Mouse (Mus musculus): ENCODE measurements around the gene Bysl. TPM values are rescaled to one million over a fixed set of nuclear protein-coding genes. Genes with fewer than 3 reads are reported as not detected.

Gene Bysl
- total and polyA plus RNA-seq, 3 experiments, result 8.1 to 35.2 (median 11.3) TPM

- Histone ChIP-seq H3K4me1 (ENCODE audit: insufficient read depth, low read depth, low read length) (no peaks in the 10 kb centered on the region; the same call in 1 of the 2 replicates), H3K4me3 (ENCODE audit: low read depth, low read length) (no peak overlapping the region), H3K36me3 (replicated peaks) (peaks cover 27% of the 10 kb centered on the region)
Observed at GRCm38 (mm10) chr17:47648966-47649365, 37.7 kb upstream of the Bysl start.

GRCm38 (mm10) chr17:47646683-47647082, 35.4 kb upstream of the Bysl start:
- Histone ChIP-seq H3K9me3 (replicated peaks) (no peaks in the 10 kb centered on the region), H3K4me3 (ENCODE audit: low read depth, low read length) (no peak overlapping the region), H3K4me1 (ENCODE audit: insufficient read depth, low read depth, low read length) (no peaks in the 10 kb centered on the region; the same call in 1 of the 2 replicates), H3K27me3 (ENCODE audit: insufficient read depth, low read length) (no peaks in the 10 kb centered on the region), H3K36me3 (replicated peaks) (peaks cover 22% of the 10 kb centered on the region)
- DNase-seq (ENCODE audit: low spot score) (peak; percentile 6), ATAC-seq (ENCODE audit: extremely low read depth, insufficient number of reproducible peaks, low FRiP score, poor library complexity, severe bottlenecking) (peak; percentile 54)
- TF ChIP-seq CTCF (IDR thresholded peaks at IDR 0.05; ENCODE audit: low read depth, low read length) (peak; percentile 39), POLR2AphosphoS5 (IDR thresholded peaks at IDR 0.05; ENCODE audit: insufficient replicate concordance, low read depth, low read length) (no peak), GATA2 (IDR thresholded peaks at IDR 0.05; ENCODE audit: borderline replicate concordance, low read depth, low read length) (no peak), GATA1 (IDR thresholded peaks at IDR 0.05; ENCODE audit: borderline replicate concordance, low read length) (no peak), TAL1 (conservative IDR thresholded peaks at IDR 0.05; ENCODE audit: low read depth, low read length) (no peak)

More at GRCm38 (mm10) chr17:47648966-47649365, 37.7 kb upstream of the Bysl start:
- DNase-seq (ENCODE audit: low spot score) (no peak), ATAC-seq (ENCODE audit: extremely low read depth, insufficient number of reproducible peaks, low FRiP score, poor library complexity, severe bottlenecking) (no peak)
- H3K27me3 ChIP-seq (ENCODE audit: insufficient read depth, low read length), result no peaks in the 10 kb centered on the region
- no peaks in the 10 kb centered on the region for H3K9me3 ChIP-seq (replicated peaks)
- TF ChIP-seq POLR2AphosphoS5 (IDR thresholded peaks at IDR 0.05; ENCODE audit: insufficient replicate concordance, low read depth, low read length) (no peak), GATA2 (IDR thresholded peaks at IDR 0.05; ENCODE audit: borderline replicate concordance, low read depth, low read length) (no peak), CTCF (IDR thresholded peaks at IDR 0.05; ENCODE audit: low read depth, low read length) (no peak), GATA1 (IDR thresholded peaks at IDR 0.05; ENCODE audit: borderline replicate concordance, low read length) (no peak), TAL1 (conservative IDR thresholded peaks at IDR 0.05; ENCODE audit: low read depth, low read length) (no peak)

DNA sequence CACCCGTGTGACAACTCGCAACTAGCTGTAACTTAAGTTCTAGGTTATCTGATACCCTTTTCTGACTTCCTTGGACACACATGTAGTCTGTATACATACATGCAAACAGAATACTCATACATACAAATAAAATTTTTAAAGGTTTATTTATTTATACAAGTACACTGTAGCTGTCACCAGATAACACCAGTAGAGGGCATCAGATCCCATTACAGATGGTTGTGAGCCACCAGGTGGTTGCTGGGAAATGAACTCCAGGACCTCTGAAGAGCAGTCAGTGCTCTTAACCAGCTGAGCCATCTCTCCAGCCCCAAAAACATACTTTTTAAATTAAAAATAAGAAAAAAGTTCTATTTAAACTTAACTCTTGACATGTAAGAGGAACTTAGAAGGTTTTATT, 31.7 kb upstream of the Bysl start:
- TF ChIP-seq GATA2 (IDR thresholded peaks at IDR 0.05; ENCODE audit: borderline replicate concordance, low read depth, low read length) (no peak), TAL1 (conservative IDR thresholded peaks at IDR 0.05; ENCODE audit: low read depth, low read length) (no peak), GATA1 (IDR thresholded peaks at IDR 0.05; ENCODE audit: borderline replicate concordance, low read length) (no peak)
- peaks cover 10% of the 10 kb centered on the region for H3K36me3 ChIP-seq (replicated peaks)
- no peak for DNase-seq (ENCODE audit: low spot score)

GRCm38 (mm10) chr17:47633999-47634770, 22.9 kb upstream of the Bysl start:
- ATAC-seq (ENCODE audit: extremely low read depth, insufficient number of reproducible peaks, low FRiP score, poor library complexity, severe bottlenecking) (no peak), DNase-seq (ENCODE audit: low spot score) (no peak)
- H3K4me1 ChIP-seq (ENCODE audit: insufficient read depth, low read depth, low read length), result peaks cover 27% of the 10 kb centered on the region
- H3K27me3 ChIP-seq (ENCODE audit: insufficient read depth, low read length), result no peaks in the 10 kb centered on the region
- TF ChIP-seq GATA1 (IDR thresholded peaks at IDR 0.05; ENCODE audit: borderline replicate concordance, low read length), result no peak
- no peak for TF ChIP-seq TAL1 (conservative IDR thresholded peaks at IDR 0.05; ENCODE audit: low read depth, low read length)
- TF ChIP-seq POLR2AphosphoS5 (IDR thresholded peaks at IDR 0.05; ENCODE audit: insufficient replicate concordance, low read depth, low read length), result no peak
- TF ChIP-seq CTCF (IDR thresholded peaks at IDR 0.05; ENCODE audit: low read depth, low read length), result no peak
- TF ChIP-seq GATA2 (IDR thresholded peaks at IDR 0.05; ENCODE audit: borderline replicate concordance, low read depth, low read length), result no peak
- H3K4me3 ChIP-seq (ENCODE audit: low read depth, low read length), result no peak overlapping the region
- H3K9me3 ChIP-seq (replicated peaks), result no peaks in the 10 kb centered on the region
- H3K36me3 ChIP-seq (replicated peaks), result peaks cover 38% of the 10 kb centered on the region

More for the DNA sequence above, 31.7 kb upstream of the Bysl start:
- no peaks in the 10 kb centered on the region; the same call in 1 of the 2 replicates for H3K4me1 ChIP-seq (ENCODE audit: insufficient read depth, low read depth, low read length)
- no peak for ATAC-seq (ENCODE audit: extremely low read depth, insufficient number of reproducible peaks, low FRiP score, poor library complexity, severe bottlenecking)
- no peaks in the 10 kb centered on the region for H3K27me3 ChIP-seq (ENCODE audit: insufficient read depth, low read length)
- H3K4me3 ChIP-seq (ENCODE audit: low read depth, low read length), result no peak overlapping the region
- no peaks in the 10 kb centered on the region for H3K9me3 ChIP-seq (replicated peaks)

DNA sequence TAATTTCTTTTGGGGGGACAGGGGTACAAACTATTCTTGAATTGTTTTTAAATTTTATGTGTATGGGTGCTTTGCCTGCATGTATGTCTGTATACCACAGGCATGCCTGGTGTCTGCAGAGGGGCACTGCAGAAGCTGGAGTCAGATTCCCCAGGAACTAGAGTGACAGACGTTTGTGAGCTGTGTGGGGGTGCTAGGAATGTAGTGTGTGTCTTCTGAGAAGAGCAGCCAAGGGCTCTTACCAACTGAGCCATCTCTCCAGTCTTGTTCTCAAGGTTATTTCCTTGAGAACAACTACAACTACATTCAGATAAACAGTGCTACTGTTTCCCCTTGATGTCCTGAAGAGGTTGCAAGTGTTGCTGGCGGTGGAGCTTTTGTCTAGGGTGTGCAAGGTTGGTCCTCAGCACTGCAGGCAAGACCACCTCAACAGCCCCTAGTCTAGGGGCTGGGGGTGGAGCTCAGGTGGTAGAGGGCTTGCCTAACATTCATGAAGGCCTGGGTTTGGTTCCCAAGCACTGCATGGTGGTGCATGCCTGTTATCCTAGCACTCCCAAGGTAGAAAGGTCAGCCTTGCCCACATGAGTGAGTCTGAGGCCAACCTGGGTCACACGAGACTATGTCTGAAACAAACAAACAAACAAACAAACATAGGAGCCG, 21.0 kb upstream of the Bysl start:
- Histone ChIP-seq H3K27me3 (ENCODE audit: insufficient read depth, low read length) (no peaks in the 10 kb centered on the region), H3K36me3 (replicated peaks) (peaks cover 42% of the 10 kb centered on the region), H3K4me1 (ENCODE audit: insufficient read depth, low read depth, low read length) (peaks cover 42% of the 10 kb centered on the region), H3K9me3 (replicated peaks) (no peaks in the 10 kb centered on the region), H3K4me3 (ENCODE audit: low read depth, low read length) (no peak overlapping the region)
- ATAC-seq (ENCODE audit: extremely low read depth, insufficient number of reproducible peaks, low FRiP score, poor library complexity, severe bottlenecking) (no peak), DNase-seq (ENCODE audit: low spot score) (no peak)
- no peak for TF ChIP-seq GATA1 (IDR thresholded peaks at IDR 0.05; ENCODE audit: borderline replicate concordance, low read length)
- no peak for TF ChIP-seq CTCF (IDR thresholded peaks at IDR 0.05; ENCODE audit: low read depth, low read length)
- no peak for TF ChIP-seq POLR2AphosphoS5 (IDR thresholded peaks at IDR 0.05; ENCODE audit: insufficient replicate concordance, low read depth, low read length)
- TF ChIP-seq GATA2 (IDR thresholded peaks at IDR 0.05; ENCODE audit: borderline replicate concordance, low read depth, low read length), result no peak
- TF ChIP-seq TAL1 (conservative IDR thresholded peaks at IDR 0.05; ENCODE audit: low read depth, low read length), result no peak

GRCm38 (mm10) chr17:47630678-47631065, 19.4 kb upstream of the Bysl start, which contains the start of gene Usp49:
Gene Usp49 (plus strand): TSS chr17:47630690.
- Histone ChIP-seq H3K4me1 (ENCODE audit: insufficient read depth, low read depth, low read length) (peaks cover 51% of the 10 kb centered on the region), H3K36me3 (replicated peaks) (peaks cover 45% of the 10 kb centered on the region), H3K4me3 (ENCODE audit: low read depth, low read length) (peak within 1 kb of the TSS; percentile 76), H3K9me3 (replicated peaks) (no peaks in the 10 kb centered on the region), H3K27me3 (ENCODE audit: insufficient read depth, low read length) (no peaks in the 10 kb centered on the region)
- no peak for DNase-seq (ENCODE audit: low spot score)
- ATAC-seq (ENCODE audit: extremely low read depth, insufficient number of reproducible peaks, low FRiP score, poor library complexity, severe bottlenecking), result no peak
- no peak for TF ChIP-seq TAL1 (conservative IDR thresholded peaks at IDR 0.05; ENCODE audit: low read depth, low read length)
- TF ChIP-seq GATA1 (IDR thresholded peaks at IDR 0.05; ENCODE audit: borderline replicate concordance, low read length), result no peak
- no peak for TF ChIP-seq POLR2AphosphoS5 (IDR thresholded peaks at IDR 0.05; ENCODE audit: insufficient replicate concordance, low read depth, low read length)
- no peak for TF ChIP-seq GATA2 (IDR thresholded peaks at IDR 0.05; ENCODE audit: borderline replicate concordance, low read depth, low read length)
- no peak for TF ChIP-seq CTCF (IDR thresholded peaks at IDR 0.05; ENCODE audit: low read depth, low read length)
